Mouse (Mus musculus) kidney, postnatal 4 days (tissue): ENCODE results near the gene Gnb1l.
A peak's percentile ranks its signal among the peaks of the same experiment; 100 is the strongest.

Experiments used
- DNase-seq, 2 experiments: peaks; one replicate each; pipeline ENCODE4 v3.0.0; 2021; ENCODE audit warnings: mixed read lengths in 2 of 2

Gnb1l gene

DNA sequence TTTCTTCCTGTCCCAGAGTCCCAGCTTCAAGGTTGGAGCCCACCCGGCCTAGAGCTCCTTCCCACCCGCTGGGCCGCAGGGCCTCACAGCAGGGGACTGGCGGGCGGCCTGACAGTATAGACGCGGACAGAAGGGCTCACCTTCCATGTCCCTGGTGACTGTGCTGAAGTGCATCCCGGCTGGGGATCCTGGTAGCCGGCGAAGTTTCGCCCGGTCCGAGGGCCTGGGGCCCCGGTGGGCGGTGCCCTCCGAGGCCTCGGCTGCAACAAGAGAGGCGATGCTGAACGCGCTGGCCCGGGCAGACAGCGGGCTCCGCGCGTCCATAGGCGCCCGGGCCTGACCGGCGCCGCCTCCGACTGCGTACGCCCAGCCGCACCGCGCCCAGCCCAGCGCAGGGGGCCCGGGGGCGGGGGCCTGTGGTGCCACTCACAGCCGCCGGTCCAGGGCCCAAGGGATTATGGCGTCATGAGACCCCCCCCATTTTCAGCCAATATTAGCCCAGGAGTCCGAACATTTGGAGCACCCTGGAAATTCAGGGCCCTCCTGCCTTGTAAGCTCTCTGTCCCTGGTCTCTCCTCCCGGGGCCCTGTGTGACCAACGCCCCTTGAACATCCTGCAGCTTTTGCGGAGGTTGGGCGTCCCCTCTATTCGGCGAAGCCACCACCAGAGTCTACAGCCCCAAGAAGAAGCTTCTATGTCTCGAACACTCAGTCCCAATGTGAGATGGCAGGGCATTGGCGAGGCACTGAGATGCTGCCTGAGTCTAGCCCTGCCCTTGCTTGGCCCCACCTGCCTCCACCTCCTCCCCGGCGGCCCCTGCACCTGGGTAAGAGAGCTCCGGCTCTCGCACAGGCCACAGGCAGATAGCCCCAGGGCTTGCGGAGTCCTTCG, 89.6 kb downstream of the Gnb1l start:
- peak in 1 of 2 experiments; percentile 46 for DNase-seq

DNA sequence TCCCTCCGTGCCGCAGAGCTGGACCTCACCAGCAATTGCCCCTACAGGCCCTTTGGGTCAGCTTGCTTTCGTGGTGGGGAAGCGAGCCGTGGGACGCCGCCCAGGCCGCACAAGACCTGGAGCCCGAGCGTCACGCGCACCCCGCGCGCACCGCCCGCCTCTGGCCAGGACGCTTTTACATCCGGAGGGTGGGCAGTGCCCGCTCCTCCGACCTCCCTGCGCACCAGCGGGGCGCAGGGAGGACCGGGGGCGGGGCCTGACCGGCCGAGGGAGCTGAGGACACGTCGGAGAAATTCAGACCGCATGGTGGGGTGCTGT, 90.2 kb downstream of the Gnb1l start:
- no peak for DNase-seq

DNA sequence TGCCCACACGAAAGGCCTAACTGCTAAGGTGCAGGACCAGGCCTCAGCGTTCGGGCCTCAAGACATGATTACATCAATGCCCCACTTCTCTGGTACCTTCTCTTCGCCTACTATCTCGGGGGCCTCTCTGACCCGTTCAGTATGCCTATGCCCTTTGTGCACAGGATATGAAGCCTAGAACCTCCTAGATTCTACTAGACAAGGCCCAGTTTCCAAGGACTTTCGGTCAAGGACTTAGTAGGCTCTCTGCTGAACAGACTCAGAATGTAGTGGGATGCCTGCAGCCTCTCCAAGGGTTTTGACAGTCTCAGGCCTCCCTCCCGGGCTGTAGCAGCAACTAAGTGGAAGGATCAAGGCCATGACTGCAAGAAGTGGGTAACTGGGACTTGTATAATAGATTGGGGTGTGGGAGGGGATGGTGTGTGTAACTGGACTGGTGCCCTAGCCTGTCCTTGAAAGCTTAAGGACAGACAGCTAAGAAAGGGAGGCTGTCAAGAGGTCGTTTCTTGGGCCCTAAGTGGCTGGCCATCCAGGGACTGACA, 90.6 kb downstream of the Gnb1l start:
- DNase-seq, result no peak

DNA sequence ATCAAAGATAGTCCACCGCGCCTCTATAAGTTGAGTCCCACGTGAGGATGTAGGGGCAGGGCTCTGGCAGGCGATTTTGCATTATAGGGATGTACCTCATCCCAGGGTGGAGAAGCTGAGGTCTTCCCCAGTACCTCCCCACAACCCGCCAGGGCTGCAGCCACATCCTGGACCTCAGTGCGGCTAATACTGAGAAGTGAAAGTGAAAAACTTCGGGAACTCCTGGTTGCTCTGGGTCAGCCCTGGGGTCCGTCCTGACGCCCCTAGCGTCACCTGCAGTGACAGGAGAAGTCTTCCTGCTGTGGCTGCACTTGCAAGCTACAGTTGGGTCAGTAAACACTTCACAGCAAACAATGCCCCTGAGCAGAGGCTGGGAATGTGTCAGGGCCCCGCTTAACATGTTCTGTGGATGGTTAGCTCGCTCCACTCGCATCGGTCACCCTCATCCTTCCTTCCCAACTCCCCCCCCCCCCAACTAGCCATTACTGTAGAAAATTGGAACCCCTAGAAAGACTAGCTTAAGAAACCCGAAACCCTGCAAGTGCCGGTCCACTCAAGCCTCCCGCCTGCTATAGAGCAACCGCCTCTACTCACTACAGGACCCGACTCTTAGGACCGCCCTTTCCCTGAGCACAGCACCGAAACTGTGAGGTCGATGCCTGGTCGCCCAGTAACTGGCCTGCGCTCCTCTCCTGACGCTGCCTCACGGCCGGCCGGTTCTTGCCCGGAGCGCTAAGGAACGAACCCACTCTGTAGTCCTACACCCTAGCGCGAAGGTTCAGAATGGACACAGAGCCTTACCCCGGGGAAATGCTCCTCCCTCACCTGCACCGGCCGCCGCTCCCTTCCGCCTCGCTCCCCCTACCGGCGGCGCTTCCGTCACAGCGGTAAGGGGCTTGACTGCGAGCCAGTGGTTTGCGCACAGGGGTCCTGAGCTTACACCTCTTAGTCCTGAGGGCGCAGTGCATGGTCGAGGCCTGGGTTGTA, 91.6 kb downstream of the Gnb1l start, which contains the start of gene Tbx1:
Gene Tbx1 (minus strand): TSS at position 868 of the 987 bp plus-strand sequence.
- DNase-seq, result peak in 1 of 2 experiments; percentile 51

DNA sequence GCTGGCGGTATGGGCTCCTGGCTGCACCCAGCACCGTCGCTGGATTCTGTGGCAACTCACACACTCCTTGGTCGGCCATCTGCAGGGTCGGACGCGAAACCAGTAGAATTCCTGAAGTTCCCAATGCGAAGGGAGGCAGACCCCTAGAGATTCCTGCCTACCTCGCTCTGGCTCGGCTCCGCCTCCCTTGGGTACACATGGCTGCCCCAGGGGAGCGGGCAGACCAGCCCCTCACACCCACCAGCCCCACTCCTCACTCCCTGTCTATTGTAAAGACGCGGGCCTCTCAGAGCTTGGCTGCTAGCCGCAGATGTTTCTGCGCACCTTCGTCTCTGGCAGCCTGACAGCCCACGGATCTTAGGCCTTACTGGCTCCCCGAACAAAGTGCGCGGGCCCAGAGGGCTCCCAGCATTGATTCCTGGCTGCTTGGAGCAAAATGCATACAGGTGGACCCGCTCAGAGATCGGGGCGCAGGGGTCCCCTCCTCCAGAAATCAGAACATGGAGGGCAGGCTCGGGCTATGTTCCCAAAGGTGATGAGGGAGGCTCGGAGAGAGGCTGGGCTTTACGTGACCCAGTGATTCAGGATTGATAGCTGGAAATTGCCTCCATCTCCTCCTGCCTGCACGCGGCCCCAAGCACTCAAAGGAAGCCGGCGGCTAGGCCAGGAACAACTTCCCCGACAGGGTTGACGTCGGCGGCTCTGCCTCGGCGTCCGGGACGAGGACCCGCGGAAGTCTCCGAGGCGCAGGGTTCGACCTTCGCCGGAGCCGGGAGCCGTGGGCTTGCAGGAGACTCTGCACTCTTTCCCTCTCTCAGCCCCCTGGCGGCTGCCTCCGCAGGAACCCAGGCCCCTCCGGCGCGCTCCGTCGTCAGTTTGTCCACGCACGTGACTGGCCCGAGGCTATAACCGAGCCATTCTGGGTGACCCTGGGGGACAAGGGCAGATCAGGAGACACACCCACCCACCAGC, 92.8 kb downstream of the Gnb1l start:
- DNase-seq, result peak; percentile 72 to 75

DNA sequence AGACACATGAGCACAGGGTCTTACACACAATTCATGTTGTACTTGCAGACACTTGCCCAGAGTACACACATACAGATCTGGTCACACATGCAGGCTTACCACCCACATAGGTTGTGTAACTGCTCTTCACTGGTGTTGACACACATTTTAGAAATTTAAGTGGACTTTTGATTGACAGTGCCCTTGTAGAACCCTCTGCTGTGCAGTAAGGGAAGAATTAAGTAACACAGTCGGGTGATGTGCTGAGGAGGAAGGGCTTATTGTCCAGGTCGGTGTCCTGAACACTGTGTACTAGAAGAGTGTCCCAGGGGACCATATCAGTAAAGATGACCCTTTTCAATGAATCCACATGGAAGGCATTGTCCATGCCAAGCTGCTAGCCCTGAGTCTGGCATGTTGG, 95.4 kb downstream of the Gnb1l start:
- DNase-seq, result no peak

DNA sequence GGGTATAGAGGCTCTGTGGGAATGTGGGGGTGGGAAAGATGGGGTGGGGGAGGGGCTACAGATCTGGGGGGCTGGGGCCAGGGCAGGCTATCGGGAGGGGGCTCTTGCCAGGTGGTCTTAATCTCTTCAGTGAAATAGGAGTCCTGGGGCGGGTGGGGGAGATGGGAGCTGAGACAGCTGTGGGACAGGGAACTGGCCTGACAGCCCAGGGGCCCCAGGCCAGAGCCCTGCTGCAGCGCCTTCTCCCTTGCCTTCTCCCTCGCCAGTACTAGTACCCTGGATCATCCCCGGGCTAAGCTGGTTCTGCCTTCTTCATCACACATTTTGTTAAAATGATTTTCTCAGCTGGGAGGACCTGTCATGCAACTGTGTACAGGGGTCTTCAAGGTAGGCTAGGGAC, 97.7 kb downstream of the Gnb1l start:
- no peak for DNase-seq

DNA sequence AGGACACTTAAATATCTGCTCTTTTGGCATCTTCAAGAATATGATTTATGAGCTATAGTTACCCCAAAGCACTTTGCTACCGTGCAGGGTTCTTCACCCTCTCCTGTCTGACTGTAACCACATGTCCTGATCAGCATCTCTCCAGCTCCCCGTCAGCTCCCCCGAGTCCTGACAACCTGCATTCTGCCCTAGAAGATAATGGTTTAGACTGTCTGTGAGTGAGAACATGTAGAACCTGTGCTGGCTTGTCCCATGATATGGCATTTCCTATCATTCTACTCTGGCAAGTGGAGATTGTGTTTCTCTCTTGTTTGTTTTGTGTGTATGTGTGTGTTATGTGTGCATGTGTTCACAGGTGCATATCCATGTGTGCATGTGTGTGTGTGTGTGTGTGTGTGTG, 99.5 kb downstream of the Gnb1l start:
- DNase-seq, result no peak

DNA sequence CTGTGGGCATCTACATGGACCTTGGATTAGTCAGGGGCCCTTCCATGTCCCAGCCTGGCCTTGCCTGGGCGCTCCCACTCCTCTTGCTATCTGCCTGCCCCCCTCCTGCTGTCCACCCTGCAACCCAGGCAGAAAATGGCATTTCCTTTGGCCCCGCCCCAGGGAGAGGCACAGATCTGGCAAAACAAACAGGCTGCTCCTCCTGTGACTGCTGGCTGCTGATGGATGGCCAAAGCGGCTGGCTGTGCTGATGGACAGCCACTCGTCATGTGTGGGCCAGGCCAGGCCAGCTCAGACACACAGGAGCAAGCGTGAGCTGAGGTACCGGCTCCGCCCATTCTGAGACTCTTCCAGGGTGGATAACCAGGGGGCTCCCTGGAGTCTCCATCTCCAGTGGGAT, 102.9 kb downstream of the Gnb1l start:
- DNase-seq, result peak in 1 of 2 experiments; percentile 36

DNA sequence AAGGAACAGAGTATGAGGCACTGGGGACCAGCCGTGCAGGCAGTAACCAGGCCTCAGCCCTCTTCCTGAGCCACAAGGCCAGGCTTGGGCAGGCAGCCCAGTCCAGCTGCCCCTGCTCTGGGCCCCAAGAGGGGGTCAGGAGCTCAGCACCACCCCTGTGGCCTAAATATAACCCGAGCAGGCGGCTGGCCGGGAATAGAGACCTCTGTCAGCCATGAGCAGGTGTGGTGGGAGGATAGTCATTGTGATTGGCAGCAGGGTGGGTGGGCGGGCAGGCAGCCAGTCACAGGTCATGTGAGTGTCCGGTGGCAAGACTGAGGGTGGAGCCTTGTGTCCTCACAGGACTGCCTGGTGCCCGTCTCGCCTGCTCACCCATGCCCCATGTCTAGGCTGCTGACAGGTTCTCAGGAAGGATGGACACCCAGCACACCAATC, 105.8 kb downstream of the Gnb1l start:
- peak in 1 of 2 experiments; percentile 55 for DNase-seq

DNA sequence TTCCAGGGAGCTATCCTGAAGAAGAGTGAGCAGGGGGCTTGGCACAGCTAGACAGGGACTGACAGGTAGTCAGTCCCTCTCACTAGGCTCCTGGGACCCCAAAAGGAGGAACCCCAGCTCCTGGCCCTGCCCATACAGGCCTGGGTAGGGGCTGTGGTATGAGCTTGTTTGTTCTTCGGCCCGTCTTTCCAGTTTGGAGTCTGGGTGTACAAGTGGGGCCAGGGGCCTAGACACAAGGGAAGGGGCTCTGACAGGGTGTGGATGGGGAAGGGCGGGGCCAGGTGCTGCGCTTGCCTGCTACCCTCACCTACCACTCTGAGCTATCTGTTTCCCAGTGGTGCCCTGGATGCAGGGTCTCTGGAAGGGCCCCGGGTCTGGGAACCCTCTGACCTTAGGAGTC, 107.2 kb downstream of the Gnb1l start:
- no peak for DNase-seq

DNA sequence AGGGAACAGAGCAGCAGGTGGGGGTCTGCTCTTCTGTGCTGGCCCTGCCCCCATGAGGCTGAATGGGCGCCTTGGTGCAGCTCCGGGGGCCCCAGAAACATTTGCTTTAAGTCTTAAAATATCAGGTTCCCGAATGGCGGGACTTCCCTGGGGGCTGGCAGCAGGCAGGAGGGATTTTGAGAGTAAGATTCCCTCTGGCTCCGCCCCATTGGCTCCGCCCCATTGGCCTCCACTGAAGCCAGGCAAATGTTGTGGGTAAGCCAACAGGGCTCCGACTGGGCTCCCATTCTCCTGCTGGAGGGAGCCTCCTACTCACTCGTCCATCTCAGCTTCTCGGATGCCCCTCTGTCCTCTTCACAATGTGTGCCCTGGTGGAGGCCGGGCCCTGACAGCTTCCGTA, 109.7 kb downstream of the Gnb1l start:
- peak; percentile 67 to 75 for DNase-seq

DNA sequence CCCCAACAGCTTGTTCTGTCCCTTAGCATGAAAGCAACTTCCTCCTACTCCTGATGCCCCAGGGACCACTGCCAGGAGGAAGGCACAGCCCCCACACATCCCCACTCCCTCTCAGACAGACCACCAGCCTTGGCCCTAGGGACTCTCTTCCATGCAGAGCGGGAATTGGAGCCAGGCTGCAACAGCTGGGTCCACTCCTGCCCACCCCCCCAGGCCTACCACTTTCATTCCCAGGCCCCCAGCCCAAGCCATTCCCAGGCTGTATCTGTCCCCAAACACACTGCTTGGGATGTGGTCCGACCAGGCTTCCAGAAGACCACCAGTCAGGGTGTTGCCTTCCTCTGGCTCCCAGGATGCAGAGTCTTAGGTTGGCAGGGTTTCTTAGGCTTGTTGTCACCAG, 110.6 kb downstream of the Gnb1l start:
- no peak for DNase-seq

DNA sequence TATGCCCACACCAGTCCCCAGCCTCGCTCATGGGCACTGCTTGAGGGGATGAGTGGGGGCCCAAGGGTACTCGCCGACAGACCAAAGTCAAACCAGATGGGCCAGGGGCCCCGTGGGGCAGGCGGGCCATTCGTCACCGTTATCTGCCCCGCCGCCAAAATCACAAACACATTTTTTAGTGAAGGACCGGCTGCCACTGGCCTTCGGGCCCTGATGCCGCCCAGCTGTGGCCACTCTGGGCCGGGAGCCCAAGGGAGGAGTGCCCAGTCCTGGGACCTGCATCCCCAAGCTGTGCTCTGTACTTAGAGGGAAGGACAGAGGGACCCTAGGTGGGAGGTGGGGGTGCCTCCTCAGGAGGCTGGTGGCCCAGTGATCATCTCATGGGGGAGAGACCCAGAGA, 113.2 kb downstream of the Gnb1l start:
- DNase-seq, result peak in 1 of 2 experiments; percentile 49

DNA sequence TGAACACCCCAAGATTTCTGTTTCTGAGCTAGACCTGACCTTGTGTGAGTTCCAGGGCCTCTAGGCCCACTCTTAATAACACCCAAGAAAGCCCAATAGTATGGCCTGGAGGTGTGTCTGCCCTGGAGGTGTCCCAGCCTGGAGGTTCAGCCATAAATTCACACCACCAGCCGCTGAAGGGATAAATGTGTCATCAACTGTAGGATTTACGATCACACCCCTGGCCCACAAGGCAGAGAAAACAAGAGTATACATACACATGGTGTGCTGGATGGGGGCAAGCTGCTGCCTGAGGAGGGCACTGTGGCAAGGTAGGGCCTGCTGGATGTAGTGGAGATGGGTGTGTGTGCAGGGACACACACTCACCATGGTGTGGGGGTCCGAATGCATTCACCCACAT, 114.8 kb downstream of the Gnb1l start:
- no peak for DNase-seq
